Mouse (Mus musculus) spleen, adult 2 months (tissue): ENCODE data around the gene Slc6a6.

Source experiments
- CTCF ChIP-seq: fragments of 200-500 bp; IDR thresholded peaks from 2 replicates; pipeline ENCODE4 v1.5.1; 2011; ENCODE audit warnings: mild to moderate bottlenecking, inconsistent platforms; ENCODE audit not compliant: insufficient read depth, insufficient read length, insufficient replicate concordance; ENCODE audit errors: extremely low read depth
- POLR2A ChIP-seq: fragments of 200-500 bp; IDR thresholded peaks from 2 replicates; pipeline ENCODE4 v1.6.1; 2011; ENCODE audit warnings: low read depth, low read length, inconsistent platforms

GRCm38 (mm10) chr6:91773951-91774350 is 90.1 kb downstream of the Slc6a6 start:
- TF ChIP-seq CTCF (no peak), POLR2A (no peak)
